Mouse (Mus musculus) G1E (cell line): ENCODE measurements around the gene Tjp1.

ENCODE experiments used
- CTCF ChIP-seq: IDR thresholded peaks from 2 replicates; pipeline ENCODE4 v1.5.1; 2012; ENCODE audit warnings: low read depth, low read length, inconsistent platforms, mixed read lengths
- GATA1 ChIP-seq: IDR thresholded peaks from 2 replicates; pipeline ENCODE4 v1.6.1; 2012; ENCODE audit warnings: borderline replicate concordance, low read length, inconsistent platforms, mixed read lengths
- GATA2 ChIP-seq: IDR thresholded peaks from 2 replicates; pipeline ENCODE4 v1.6.1; 2012; ENCODE audit warnings: low read depth, low read length, inconsistent platforms, borderline replicate concordance
- POLR2AphosphoS5 ChIP-seq: IDR thresholded peaks from 2 replicates; pipeline ENCODE4 v1.6.1; 2012; ENCODE audit warnings: low read depth, low read length, inconsistent platforms; ENCODE audit not compliant: insufficient replicate concordance
- TAL1 ChIP-seq: conservative IDR thresholded peaks from 2 replicates; pipeline ENCODE4 v1.6.1; 2012; ENCODE audit warnings: low read depth, low read length, inconsistent platforms, mixed read lengths

DNA sequence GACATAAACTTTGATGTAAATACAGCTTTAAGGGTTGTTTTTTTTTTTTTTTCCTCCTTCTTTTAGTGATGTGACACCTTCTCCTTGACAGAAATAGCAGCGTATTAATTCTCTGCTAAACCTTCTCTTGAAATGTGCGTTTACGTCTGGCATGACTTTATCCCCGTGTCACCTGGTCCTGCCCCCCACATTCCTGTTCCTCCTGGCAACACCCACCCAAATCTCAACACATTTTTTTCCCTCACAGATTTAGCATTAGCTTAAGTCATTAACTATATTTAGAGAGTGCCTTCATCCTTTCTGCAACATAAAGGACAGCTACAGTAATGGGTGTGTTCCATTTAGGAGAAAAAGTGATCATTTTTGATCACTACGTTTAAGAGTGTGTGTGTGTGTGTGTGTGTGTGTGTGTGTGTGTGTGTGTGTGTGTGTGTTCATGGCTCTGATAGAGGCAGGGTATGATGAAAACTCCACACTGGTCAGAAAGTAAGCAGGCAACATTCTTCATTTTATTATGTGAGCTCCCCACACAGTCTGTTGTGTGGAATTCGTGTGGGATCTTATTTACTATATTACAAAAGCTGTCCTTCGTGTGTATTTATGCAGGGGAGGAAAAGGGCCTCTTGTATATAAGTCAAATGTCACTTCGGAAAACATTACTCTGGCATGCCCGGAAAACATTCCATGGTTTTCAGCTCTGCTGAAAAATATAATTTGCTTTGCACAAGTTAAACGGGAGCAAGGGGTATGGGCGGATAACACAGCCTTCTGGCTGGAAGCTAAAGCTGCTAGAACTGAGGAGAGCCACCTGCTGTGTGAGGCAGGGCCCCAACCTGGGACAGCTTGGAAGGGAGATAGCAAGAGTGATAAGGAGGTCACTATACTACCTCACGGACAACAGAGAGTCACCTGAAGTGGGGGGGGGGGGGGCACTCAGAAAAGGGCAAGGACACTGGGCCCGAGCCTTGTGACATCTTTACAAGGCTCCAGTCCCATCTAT, 113.3 kb downstream of the Tjp1 start:
- no peak for TF ChIP-seq TAL1
- no peak for TF ChIP-seq POLR2AphosphoS5
- TF ChIP-seq CTCF, result no peak
- TF ChIP-seq GATA1, result no peak
- TF ChIP-seq GATA2, result no peak
